Mouse (Mus musculus): ENCODE measurements around the gene Avil.

The Avil gene

GRCm38 (mm10) chr10:127030336-127031296, 30.1 kb downstream of the Avil start, which contains the start of gene Tsfm:
Tsfm (minus strand) TSS chr10:127030840.
- DNase-seq (ENCODE audit: low spot score): peak; percentile 88

GRCm38 (mm10) chr10:127033301-127033741, 32.8 kb downstream of the Avil start:
- no peak for DNase-seq (ENCODE audit: low spot score)

- no peak for DNase-seq (ENCODE audit: low spot score)
These were observed 35.8 kb downstream of the Avil start for GRCm38 (mm10) chr10:127036273-127036672.

- no peak for DNase-seq (ENCODE audit: low spot score)
These were observed 37.1 kb downstream of the Avil start for GRCm38 (mm10) chr10:127037641-127038040.

- no peak for DNase-seq (ENCODE audit: low spot score)
These were observed 40.2 kb downstream of the Avil start for GRCm38 (mm10) chr10:127040569-127041214.

GRCm38 (mm10) chr10:127041274-127041766, 40.8 kb downstream of the Avil start, which contains the start of the genes Mettl1 and Eef1akmt3:
Mettl1 (plus strand) TSS chr10:127041414.
Eef1akmt3 (minus strand) TSS chr10:127041513.
- DNase-seq (ENCODE audit: low spot score): no peak

- DNase-seq (ENCODE audit: low spot score): peak; percentile 82
These were observed 41.3 kb downstream of the Avil start for GRCm38 (mm10) chr10:127041774-127042338.

- no peak for DNase-seq (ENCODE audit: low spot score)
These were observed 42.1 kb downstream of the Avil start for GRCm38 (mm10) chr10:127042468-127043115.

- no peak for DNase-seq (ENCODE audit: low spot score)
These were observed 42.7 kb downstream of the Avil start for GRCm38 (mm10) chr10:127043187-127043586.

- DNase-seq (ENCODE audit: low spot score): no peak
These were observed 47.4 kb downstream of the Avil start, which contains the start of gene Cyp27b1 for GRCm38 (mm10) chr10:127047954-127048353. Cyp27b1 (plus strand) TSS chr10:127048250.

- no peak for DNase-seq (ENCODE audit: low spot score)
These were observed 48.3 kb downstream of the Avil start for GRCm38 (mm10) chr10:127048608-127049394.

GRCm38 (mm10) chr10:127049395-127050118, 49.0 kb downstream of the Avil start:
- no peak for DNase-seq (ENCODE audit: low spot score)

GRCm38 (mm10) chr10:127050119-127050474, 49.6 kb downstream of the Avil start:
- no peak for DNase-seq (ENCODE audit: low spot score)

- DNase-seq (ENCODE audit: low spot score): no peak
These were observed 54.1 kb downstream of the Avil start for GRCm38 (mm10) chr10:127054646-127055045.

- no peak for DNase-seq (ENCODE audit: low spot score)
These were observed 54.9 kb downstream of the Avil start for GRCm38 (mm10) chr10:127055406-127055805.

GRCm38 (mm10) chr10:127056490-127056889, 56.0 kb downstream of the Avil start:
- DNase-seq (ENCODE audit: low spot score): no peak

GRCm38 (mm10) chr10:127058161-127058560, 57.7 kb downstream of the Avil start:
- no peak for DNase-seq (ENCODE audit: low spot score)

GRCm38 (mm10) chr10:127058708-127059107, 58.2 kb downstream of the Avil start:
- no peak for DNase-seq (ENCODE audit: low spot score)

GRCm38 (mm10) chr10:127059174-127059967, 58.9 kb downstream of the Avil start:
- no peak for DNase-seq (ENCODE audit: low spot score)

All from adipocyte (in vitro differentiated cells).